Mouse (Mus musculus) retina, adult 2 months (tissue): ENCODE data around the gene E2f6.

Experiments
- DNase-seq: peaks from one replicate; pipeline ENCODE4 v3.0.0-alpha.2; 2012; ENCODE audit warnings: low read depth, low spot score

E2f6 gene

DNA sequence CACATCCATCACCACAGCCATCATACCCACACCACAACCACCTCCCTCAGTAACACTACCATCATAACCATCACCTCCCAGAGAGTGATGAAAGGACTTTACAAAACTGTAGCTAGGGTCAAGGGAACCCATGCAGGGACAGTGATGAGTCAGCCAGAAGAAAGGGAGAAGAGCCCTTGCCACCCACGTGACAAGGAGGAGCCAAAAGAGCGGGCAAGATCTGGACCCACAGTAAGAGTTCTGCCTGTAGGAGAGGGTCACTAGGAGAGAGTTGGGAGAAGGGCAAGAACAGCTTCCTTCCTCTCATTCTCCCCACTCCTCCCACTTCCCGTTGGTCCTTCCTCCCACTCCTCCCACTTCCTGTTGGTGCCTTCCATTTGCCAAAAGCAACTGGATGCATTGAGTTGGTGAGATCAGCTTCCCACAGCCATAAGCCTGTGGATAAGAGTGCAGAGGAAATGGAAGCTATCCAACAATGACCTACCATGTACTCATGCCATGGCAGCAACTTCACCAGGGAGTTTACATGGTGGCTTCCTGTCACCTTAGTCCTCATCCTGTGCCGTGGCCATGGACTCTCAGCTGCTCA is 36.5 kb downstream of the E2f6 start:
- DNase-seq: no peak

- no peak for DNase-seq
These were observed 37.7 kb downstream of the E2f6 start for GRCm38 (mm10) chr12:16848501-16848900.

DNA sequence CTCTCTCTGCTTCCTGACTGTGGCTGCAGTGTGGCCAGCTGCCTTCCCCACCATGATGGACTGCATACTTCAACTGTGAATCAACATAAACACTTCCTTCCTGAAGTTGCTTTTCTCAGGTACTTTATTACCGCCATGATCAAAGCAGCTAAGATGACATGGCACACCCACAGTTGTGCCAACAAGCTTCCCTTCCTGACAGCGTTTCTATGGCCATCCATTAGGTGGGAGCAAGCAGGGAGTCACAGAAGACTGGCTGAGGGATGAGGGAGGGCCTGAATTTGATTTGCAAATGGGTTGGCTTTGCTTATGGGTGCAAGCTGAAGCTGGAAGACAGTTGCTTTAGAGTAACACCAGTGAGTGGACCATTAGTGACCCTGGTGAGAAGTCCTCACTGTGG is 39.1 kb downstream of the E2f6 start:
- no peak for DNase-seq

DNA sequence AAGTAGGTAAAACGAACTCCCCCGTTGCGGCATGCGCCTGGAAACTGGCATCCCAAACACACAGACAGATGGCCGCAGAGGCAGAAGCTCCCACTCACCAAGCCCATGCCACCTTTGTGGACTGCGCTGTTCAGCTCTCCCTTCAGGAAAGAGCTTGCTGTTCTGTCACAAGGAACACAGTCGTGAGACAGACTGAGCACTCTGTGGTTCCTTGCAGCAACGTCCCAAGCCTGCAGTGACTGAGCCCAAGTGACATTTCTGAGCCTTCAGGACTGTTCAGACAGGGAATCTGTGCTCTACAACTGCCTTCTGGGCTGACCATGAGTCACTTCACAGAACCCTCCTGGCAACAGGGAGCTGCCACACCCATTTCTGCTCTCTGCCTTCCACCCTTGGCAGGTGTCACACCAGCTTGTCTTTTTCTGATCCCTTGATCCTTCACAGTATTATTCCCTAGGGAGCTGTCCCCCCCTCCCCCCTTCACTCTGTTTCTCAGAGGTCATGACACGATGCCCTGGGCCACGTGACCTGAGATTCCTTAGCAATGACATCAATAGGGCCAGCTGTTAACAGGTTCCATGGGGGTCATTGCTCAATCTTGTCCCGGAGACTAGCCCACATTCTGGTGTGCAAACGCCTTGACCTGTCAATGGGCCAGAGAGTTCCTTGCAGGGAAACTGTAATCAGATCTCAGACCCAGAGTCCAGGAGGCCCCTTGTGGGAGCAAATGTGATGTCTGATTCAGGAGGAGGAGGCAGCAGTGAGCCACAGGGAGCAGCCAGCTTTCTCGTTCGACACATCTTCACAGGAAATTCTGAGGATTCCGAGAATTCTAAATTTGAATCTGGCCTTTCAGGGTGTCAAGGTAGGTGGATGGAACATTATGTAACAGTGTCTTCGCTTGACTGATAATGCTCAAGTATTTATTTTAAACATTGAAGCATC is 39.9 kb downstream of the E2f6 start:
- no peak for DNase-seq

GRCm38 (mm10) chr12:16853431-16854165 is 42.8 kb downstream of the E2f6 start:
- no peak for DNase-seq

GRCm38 (mm10) chr12:16855632-16856305 is 45.0 kb downstream of the E2f6 start:
- no peak for DNase-seq

DNA sequence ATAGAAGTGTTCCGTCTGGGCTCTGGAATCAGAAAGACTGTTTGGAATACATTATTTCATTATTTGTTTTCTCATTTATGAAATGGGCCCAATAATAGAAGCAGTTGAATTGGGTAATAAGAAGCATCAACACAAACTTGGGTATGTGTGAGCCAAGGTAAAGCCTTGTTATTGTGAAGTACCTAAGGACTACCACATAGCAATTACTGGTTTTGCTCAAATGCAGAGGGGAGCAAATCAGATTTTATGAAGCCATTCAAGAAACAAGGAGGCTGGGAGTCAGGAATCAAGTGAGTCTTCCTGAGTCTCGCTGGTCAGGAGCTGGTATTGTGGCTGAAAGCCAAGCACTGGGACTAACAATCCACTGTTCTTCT is 45.5 kb downstream of the E2f6 start:
- DNase-seq: no peak

GRCm38 (mm10) chr12:16858081-16858480 is 47.3 kb downstream of the E2f6 start:
- no peak for DNase-seq

GRCm38 (mm10) chr12:16859781-16860180 is 49.0 kb downstream of the E2f6 start:
- DNase-seq: no peak

- DNase-seq: no peak
These were observed 49.8 kb downstream of the E2f6 start for GRCm38 (mm10) chr12:16860533-16860932.

- no peak for DNase-seq
These were observed 50.2 kb downstream of the E2f6 start for GRCm38 (mm10) chr12:16860961-16861360.

DNA sequence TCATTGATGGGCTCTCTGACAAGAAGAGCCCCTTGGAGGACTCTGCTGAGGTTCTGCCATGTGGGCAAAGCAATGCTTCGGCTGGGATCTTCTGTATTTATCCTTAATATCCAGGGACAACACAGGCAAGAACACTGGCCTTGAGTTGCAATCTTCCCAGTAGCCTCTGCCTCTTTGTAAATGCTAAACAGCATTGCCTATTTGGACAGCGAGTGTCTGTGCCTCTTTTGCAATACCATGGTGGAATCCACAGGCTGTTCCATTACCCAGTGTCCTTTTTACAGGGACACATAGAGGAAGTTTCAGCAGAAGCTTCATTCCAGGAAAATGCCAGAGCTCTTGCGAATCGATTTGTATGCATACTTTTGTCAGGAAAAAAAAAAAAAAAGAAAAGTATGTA is 53.7 kb downstream of the E2f6 start:
- no peak for DNase-seq

DNA sequence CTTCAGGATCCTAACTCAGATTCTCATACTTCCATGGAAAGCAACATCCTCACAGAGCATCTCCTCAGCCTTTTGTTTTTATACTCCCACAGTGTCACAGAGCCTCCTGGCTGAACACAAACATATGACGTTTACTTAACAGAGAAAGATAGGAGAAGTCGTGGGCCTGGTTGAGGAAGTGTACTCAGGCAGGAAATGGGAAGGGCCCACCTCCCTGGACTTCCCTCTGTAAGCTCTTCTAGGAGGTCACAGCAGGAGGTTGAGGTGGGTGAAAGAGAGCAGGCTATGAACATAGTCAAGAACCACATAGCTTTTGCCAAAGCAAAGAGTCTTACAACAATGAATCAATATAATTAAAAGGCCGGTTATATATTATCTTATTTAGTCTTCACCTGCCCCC is 55.1 kb downstream of the E2f6 start:
- no peak for DNase-seq

- no peak for DNase-seq
These were observed 55.7 kb downstream of the E2f6 start for GRCm38 (mm10) chr12:16866460-16866859.

GRCm38 (mm10) chr12:16867306-16867705 is 56.5 kb downstream of the E2f6 start:
- no peak for DNase-seq

DNA sequence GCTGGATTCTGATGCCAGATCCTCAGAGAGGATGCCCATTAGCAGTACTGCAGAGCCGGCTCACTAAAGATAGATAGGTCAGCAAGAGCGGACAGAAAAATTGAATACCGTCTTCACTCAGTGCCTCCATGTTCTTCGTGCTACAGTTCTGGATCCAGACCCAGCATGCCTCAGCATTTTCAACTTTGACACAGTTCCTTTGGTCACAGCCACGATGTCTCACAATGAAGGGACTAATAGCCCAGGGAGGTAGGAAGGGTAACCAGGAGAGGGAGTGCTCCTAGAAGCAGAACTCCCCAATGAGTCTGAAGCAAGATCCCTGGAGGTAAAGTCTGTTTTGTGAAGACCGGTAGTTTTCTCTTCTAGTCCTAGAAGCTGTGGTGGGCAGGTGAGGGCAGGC is 57.9 kb downstream of the E2f6 start:
- no peak for DNase-seq

DNA sequence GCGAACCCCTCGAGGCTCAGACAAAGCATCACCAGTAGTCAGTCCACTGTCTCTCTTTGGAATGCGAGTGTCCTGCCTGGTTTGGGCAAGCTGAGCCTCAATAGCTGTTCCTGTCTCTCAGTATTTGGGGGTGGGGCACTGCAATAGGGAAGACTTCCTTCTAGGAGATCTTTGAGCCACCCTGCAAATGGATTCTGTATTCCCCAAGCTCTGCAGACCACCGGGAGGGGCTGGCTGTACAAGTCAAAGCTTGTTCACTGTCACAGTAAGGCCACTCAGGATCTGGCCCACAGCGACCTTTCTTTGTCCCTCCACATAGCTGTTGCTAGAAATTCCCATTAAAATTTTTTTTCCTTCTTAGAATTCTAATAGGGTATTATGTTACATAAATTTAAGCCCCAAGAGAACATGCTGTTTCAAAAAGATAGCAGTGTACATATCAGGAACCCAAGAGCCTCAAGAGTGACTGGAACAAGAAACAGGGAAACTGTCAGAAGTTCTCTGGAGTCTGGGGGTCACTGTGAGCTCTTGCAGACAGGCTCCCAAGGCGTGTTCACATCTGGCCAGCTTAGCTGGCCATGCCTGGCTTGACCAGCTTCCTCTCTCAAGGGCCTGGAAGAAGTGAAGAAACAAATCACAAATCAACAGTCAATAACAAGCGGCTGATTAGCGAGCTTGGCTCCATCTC is 58.5 kb downstream of the E2f6 start:
- DNase-seq: no peak

DNA sequence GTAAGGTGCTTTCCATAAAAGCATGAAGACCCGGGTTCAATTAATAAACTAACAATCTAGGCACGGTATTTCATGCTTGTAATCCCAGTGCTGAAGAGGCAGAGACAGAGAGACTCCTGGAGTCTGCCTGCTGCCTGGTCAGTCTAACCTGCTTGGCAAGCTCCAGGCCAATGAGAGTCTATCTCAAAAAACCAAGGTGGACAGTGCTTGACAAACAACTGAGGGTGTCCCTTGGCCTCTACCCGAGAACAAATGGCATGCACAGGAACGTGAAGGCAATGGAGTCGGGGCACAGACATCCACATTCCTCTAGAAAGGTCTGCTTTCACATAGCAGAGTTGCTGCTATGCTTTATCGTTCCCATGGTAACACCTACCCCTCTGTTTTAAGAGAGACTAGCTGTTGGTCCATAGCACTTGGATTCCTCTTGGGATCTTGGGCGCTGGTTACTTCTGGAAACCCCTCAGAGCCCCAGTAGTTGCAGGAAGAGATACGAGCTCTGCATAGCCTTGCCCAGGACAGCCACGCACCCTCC is 59.2 kb downstream of the E2f6 start:
- no peak for DNase-seq

GRCm38 (mm10) chr12:16870405-16871068 is 59.8 kb downstream of the E2f6 start:
- no peak for DNase-seq

DNA sequence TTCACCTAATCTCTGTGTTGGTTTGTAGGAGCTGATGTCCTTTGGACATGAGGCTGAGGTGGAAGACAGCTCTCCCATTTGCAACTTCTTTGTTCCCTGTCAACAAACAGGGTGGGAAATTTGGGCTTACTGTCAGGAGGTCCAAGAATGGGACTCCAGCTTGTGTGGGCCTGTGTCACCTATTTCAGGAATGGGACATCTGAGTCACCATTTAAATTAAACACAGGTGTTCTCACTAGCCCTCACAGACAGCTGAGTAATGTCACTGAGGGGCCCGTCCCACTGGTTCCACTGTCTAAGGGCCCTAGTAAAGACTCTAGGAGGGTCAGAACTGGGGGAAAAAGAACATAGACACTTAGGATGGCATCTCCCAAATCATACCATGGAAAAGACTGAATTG is 61.2 kb downstream of the E2f6 start:
- DNase-seq: no peak
